Mouse (Mus musculus): ENCODE measurements at regions not wholly inside any gene's neighbourhood (a gene's known extent, or its start where the extent isn't known, plus 50 kb on each side); places are given as distances from the start of the nearest gene placed in this dataset.
A peak's percentile ranks its signal among the peaks of the same experiment; 100 is the strongest.
"Not testable (repeated sequence)": the region's sequence is repeated elsewhere in the genome, so short reads cannot be mapped to it uniquely, and the experiment has no call there.

DNA sequence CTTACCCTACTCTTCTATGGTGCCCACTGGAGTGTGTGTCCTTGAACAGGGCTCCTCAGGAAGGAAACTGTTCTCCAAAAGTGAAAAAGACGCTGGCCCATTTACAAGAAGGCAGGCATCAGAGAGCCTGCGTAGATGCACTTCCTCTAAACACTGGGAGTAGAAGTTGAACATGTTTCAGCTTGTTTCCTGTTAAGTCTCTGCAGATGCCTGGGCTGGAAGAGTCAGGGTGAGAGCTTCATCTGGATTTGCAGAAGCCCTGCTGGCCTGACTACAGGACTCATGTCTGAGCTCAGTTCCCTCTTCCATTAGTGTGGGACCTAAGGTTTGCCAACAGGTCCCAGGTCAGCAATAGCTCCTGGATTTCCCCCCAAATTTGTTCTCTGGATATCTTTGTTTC lies 54.7 kb upstream of the Nlrp1b start:
- DNase-seq (ENCODE audit: extremely low spot score in 1 of 2, low spot score in 1 of 2) = no peak

DNA sequence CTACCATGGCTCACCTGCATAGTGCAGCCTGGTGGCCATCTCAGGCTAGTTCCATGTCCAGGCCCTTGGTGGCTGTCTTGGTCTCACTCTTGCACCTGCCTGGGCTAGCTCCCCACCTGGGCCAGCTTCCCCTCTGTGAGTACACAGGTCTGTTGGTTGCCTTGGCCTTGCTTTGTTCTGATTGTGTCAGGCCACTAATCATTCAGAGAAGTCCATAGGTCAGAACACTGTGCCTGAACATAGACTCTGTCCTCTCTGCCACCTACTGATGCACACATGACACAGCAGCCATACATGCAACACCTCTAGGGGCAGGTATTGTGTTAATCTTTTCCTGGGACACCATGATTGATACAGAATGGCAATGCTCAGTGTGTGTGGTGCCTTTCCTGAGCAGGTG lies 57.7 kb upstream of the Nlrp1b start:
- DNase-seq (ENCODE audit: extremely low spot score in 1 of 2, low spot score in 1 of 2) = not testable (repeated sequence)

DNA sequence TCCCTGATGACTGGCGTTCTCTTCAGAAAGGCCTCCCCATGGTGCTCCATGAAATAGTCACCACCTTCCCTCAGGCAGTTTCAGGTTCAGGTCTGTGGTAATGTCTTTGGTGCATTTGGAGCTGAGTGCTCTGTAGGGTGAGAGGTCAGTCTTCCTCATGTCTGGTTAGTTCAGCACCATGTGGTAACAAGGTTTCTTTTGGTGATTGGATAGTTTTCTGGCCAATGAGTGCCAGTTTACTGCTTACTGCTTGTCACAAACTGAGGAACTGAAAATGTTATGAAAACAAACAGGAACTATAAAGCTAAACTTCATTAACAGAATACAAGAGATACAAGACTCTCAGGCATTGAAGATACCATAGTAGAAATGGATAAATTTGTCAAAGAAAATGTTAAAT lies 59.0 kb upstream of the Nlrp1b start:
- DNase-seq (ENCODE audit: extremely low spot score in 1 of 2, low spot score in 1 of 2) = no peak

- no peak for DNase-seq (ENCODE audit: extremely low spot score in 1 of 2, low spot score in 1 of 2)
Observed at GRCm38 (mm10) chr11:71299479-71299878, 68.9 kb upstream of the Nlrp1b start.

DNA sequence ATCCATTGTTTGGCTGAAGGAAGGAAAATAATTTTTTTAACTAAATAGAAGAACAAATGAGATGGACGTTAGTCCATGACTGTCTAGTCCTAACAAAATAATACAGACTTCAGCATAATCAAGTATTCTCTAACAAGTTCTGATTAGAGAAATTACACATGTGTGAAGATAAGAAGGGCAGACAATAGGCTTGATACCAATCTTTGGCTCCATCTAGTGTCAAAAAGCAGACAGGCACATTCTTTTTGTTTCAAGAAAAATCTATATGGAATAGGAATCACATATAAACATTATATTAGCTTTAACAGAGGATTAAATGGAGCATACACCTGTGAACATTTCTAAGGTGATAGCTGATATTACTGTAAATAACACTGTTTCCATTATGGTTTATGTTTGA lies 92.9 kb upstream of the Nlrp1b start:
- no peak for DNase-seq (ENCODE audit: extremely low spot score in 1 of 2, low spot score in 1 of 2)

DNA sequence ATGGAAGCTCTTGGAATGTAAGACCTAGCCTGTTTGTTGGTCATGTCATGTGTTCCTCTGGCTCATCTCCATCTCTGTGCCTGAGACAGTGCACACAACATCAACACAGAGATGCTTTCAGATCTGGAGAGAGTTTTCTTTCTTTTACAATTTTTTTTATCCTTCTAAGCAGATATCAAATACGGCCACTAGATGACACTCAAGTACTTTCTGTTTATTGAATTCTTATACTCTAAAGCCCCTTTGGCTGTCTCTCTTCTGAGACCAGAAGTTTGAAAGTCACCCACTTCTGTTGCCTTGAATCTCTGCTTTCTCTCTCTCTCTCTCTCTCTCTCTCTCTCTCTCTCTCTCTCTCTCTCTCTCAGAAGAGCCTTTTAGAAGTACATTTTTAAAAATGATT lies 106.9 kb upstream of the Nlrp1b start:
- DNase-seq (ENCODE audit: extremely low spot score in 1 of 2, low spot score in 1 of 2) = no peak

GRCm38 (mm10) chr11:71346024-71346423 lies 115.5 kb upstream of the Nlrp1b start:
- peak; percentile 18 to 29 for DNase-seq (ENCODE audit: extremely low spot score in 1 of 2, low spot score in 1 of 2)

DNA sequence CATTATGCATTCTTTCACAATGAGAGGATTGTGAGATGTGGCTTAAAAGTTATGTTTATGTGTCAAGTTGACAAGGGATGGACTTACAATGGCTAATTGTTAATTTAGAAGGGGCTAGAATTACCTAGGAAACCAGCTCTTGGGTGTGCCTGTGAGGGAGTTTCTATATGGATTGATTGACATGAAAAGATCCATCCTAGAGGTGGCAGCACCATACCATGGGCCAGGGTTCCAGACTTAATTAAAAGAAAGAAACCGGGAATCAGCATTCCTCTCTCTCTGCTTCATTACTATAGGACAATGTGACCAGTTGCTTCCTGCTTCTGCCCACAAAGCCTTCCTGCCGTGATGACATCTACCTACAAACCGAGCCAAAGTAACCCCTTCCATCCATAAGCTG lies 126.6 kb upstream of the Nlrp1b start:
- DNase-seq (ENCODE audit: extremely low spot score in 1 of 2, low spot score in 1 of 2) = no peak

- no peak for DNase-seq (ENCODE audit: extremely low spot score in 1 of 2, low spot score in 1 of 2)
Observed at GRCm38 (mm10) chr11:71360856-71361255, 130.3 kb upstream of the Nlrp1b start.

GRCm38 (mm10) chr11:71371871-71372270 lies 141.3 kb upstream of the Nlrp1b start:
- DNase-seq (ENCODE audit: extremely low spot score in 1 of 2, low spot score in 1 of 2) = no peak

DNA sequence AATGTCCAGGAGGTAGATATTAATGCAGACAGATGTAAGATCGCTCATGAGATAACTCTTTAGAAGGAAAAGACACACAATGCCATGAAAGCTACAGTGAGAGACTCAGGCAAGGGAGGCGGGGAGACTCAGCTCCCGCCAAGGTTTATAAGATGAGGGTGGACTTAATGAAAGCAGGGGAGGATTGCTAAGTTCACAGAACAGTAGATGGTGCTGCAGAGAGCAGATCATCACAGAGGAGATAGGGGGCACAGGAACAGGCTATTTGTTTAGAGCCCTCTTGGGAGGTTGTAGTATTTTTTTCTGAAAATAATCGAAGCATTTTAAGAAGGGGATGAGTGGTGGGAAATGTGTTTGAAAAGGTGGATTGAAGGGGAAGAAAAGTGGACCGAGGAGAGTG lies 144.6 kb upstream of the Nlrp1b start:
- no peak for DNase-seq (ENCODE audit: extremely low spot score in 1 of 2, low spot score in 1 of 2)

GRCm38 (mm10) chr11:71388411-71388810 lies 157.9 kb upstream of the Nlrp1b start:
- no peak for DNase-seq (ENCODE audit: extremely low spot score in 1 of 2, low spot score in 1 of 2)

- DNase-seq (ENCODE audit: extremely low spot score in 1 of 2, low spot score in 1 of 2) = peak; percentile 15 to 32
Observed at GRCm38 (mm10) chr11:71389659-71390058, 159.1 kb upstream of the Nlrp1b start.

DNA sequence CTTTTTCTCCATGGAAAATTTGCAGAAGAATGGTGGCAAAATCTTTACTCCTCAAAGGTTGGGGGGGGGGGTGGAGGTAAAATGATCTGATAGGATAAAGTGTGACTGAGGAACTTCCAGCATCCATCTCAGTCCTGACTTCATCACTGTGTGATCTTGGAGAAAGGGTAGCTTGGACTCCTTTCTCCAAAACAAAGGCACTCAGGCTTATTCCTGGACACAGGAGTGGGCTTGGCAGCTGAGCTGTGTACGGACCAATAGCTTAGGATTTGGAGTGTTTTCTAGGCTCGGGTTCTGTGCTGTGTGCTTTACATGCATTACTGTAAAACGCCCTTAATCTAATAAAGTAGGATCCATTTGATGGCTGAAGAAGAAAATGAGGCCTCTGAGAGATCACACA lies 159.6 kb upstream of the Nlrp1b start:
- no peak for DNase-seq (ENCODE audit: extremely low spot score in 1 of 2, low spot score in 1 of 2)

DNA sequence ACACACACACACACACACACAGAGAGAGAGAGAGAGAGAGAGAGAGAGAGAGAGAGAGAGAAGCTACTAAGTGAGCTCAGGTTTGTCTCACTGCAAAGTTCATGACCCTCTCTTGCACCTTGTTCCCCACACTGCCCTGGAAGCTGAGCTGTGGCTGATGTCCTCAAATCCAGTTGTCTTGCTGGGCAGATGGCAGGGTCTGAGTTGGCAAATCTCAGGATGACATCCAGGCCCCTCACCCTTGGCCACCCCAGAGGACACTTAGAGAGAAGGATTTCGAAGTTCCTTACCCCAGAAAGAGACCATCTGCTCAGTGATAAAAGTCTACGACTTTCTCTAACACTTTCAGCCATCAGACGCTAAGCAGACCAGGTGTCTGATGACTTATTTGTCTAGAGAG lies 160.1 kb upstream of the Nlrp1b start:
- DNase-seq (ENCODE audit: extremely low spot score in 1 of 2, low spot score in 1 of 2) = no peak

GRCm38 (mm10) chr11:71393406-71393805 lies 162.9 kb upstream of the Nlrp1b start:
- DNase-seq (ENCODE audit: extremely low spot score in 1 of 2, low spot score in 1 of 2) = no peak

DNA sequence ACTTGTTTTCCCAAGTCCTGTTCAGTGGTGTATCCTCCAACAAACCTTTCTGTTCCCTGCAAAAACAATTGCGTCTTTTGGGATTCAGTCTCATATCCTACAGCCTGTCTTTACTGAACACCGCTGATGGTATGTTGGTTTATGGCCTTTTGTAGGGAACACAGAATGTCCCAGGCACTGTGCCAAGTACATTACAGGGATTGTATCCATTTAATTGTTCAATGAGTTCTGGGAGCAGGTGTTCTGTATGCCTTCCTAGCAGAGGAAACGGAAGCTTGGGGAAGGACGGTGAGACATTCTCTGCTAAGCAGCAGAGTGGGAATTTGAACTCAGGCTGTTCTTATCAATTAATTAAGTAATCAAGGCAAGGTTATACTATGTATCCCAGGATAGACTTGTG lies 164.5 kb upstream of the Nlrp1b start:
- no peak for DNase-seq (ENCODE audit: extremely low spot score in 1 of 2, low spot score in 1 of 2)

DNA sequence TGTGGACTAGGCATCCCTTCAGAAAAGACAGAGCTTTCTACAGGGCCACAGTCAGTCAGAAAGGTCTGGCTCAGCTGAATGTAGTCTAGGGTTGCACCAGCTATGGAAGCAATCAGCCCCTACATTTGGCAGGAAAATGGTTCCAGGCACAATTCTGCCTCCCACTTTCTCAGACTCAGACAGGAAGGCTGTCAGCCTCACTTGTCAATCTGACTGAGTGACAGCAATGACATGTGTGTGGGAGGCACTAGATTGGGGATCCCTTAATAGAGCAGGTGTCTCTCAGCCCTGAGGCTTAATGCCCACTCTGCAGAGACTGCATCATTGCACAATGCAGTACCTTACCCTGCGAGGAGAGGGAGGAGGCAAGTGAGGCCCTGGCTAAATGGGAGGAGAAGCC lies 165.1 kb upstream of the Nlrp1b start:
- DNase-seq (ENCODE audit: extremely low spot score in 1 of 2, low spot score in 1 of 2) = no peak

- DNase-seq (ENCODE audit: extremely low spot score in 1 of 2, low spot score in 1 of 2) = no peak
Observed at GRCm38 (mm10) chr11:71400351-71400750, 169.8 kb upstream of the Nlrp1b start.

DNA sequence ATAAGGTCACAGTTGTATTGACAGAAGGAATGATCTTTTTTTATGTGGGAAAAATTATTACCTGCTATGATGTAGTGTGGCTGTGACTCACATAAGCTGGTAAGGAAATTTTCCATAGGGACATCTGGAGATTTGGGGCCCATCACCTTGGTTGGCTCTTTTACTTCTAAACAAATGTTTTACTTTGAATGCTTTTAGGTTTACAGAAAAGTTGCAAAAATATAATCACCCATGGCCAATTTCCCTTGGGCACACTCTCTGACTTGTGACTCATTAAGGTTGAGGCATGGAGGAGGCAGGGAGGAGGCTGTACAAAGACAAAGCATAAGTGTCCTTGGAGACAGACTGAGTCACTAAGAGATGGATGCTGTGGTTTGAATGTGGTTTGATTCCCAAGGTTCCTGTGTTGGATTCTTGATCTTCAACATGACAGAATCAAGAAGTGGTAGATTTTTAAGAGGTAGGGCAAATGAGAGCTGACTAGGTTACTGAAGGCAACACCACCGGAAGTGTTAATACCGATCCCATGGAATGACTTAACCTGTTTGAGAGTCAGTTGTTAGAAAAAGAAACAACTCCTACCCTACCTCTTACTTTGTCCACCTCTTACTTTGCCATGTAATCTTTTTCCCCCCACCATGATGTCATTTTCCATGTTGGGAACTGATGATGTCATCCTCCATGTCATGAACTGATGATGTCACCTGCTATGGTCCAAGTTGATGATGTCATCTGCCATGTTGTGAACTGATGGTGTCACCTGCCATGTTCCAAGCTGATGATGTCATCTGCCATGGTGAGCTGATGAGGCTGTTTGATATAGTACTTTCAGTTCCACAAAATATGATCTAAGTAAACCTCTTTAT lies 171.1 kb upstream of the Nlrp1b start:
- DNase-seq (ENCODE audit: extremely low spot score in 1 of 2, low spot score in 1 of 2) = no peak

DNA sequence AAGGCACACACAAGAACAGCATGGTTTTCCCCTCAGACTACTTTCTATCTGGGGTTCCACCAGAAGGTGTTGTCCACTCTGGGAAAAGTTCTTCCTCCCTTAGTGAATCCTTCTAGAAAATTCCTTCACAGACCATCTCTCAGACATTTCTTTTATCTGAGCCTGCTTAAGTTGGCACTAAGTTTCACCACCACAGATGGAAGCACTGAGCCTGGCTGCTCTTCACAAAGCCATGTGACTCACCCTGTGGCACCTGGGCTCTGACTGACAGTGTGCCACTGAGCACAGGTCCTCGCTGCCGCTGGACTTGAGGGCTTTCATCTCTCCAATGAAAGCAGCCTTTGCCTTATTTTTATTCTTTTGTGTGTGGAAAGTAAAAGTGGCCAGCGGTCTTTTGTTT lies 173.8 kb upstream of the Nlrp1b start:
- DNase-seq (ENCODE audit: extremely low spot score in 1 of 2, low spot score in 1 of 2) = no peak

DNA sequence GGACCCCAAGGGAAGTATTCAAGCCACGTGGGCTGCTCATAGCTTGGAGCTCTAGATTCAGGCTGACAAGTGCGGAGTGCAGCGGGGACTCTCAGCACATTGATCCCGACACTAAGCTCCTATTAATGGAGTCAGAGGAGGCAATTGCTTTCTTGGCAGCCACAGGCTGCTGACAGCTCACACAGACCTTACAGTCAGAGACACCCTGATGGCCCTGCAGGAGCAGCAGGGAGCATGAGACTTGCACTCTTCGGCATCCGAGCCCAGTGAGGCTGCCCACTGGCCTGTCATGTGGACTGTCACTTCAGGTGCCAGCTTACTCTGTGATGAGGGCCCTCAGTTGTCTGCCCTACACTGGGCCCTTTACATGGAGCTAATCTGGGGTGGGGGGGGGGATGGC lies 176.5 kb upstream of the Nlrp1b start:
- no peak for DNase-seq (ENCODE audit: extremely low spot score in 1 of 2, low spot score in 1 of 2)

Data from layer of hippocampus, postnatal 25 days (tissue).